Mouse (Mus musculus) C2C12 (cell line): ENCODE results near the gene Erp27.

Experiments used
- CTCF ChIP-seq: IDR thresholded peaks from one replicate; pipeline ENCODE4 v1.5.1; 2011; ENCODE audit not compliant: control insufficient read depth, insufficient read depth, insufficient read length
- MAX ChIP-seq: IDR thresholded peaks from one replicate; pipeline ENCODE4 v1.6.1; 2011; ENCODE audit warnings: mild to moderate bottlenecking, control low read depth
- MYOD1 ChIP-seq: IDR thresholded peaks from one replicate; pipeline ENCODE4 v1.6.1; 2011; ENCODE audit warnings: low read depth; ENCODE audit not compliant: control insufficient read depth, insufficient read length
- USF1 ChIP-seq: IDR thresholded peaks from one replicate; pipeline ENCODE4 v1.6.1; 2011; ENCODE audit warnings: low read depth, mild to moderate bottlenecking, control low read depth, moderate library complexity

- TF ChIP-seq CTCF (no peak), MAX (no peak), USF1 (no peak), MYOD1 (no peak)
Observed at GRCm38 (mm10) chr6:136868921-136869320, 53.1 kb downstream of the Erp27 start.
